12 mouse cellular contexts compared by ENCODE assay signal in the genomic region with DNA sequence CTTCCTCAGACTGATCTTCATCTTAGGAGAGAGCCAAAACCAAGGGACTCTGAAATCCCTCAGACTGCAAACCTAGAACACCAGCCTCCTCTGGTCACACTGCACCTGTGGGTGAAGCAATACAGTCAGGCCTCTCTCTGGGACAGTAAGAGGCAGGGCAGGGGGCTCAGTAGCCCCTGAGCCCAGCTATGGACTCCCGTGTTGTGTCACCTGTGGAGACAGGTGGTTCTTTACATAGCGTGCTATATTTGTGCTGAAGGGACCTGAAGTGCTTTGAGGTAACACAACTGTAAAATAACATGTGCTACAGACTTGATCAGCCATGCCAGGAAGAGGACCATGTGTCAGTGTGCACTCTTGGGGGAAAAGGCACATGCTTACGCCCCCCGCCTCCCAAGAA. TPM values are rescaled to one million over a fixed set of nuclear protein-coding genes. Genes with fewer than 3 reads are reported as not detected.
A peak's percentile ranks its signal among the peaks of the same experiment; 100 is the strongest.
DNase-seq lines count a peak whose midpoint lies in the region; ATAC-seq and TF ChIP-seq lines count a peak whose summit lies in the region.
"Had no signal": no experiment of that assay in that cellular context is flagged by ENCODE, and none has a peak within 500 bp of the region (broad histone marks: within the 10 kb centered on the region; RNA-seq: fewer than 3 reads in every experiment).

No protein-coding gene starts in this region.

- peaks cover 4% of the 10 kb centered on the region; the same call in 1 of the 2 replicates for H3K36me3 ChIP-seq in kidney, adult 2 months (ENCODE audit: control insufficient read depth, insufficient read depth, low read length)
- H3K36me3 ChIP-seq in midbrain, embryonic 15.5 days (replicated peaks): peaks cover 28% of the 10 kb centered on the region; the same call in 1 of the 2 replicates
- H3K36me3 ChIP-seq in midbrain, embryonic 14.5 days (ENCODE audit: control insufficient read depth, insufficient read depth, low read length): peaks cover 79% of the 10 kb centered on the region
- 0 out of 2 replicates have a peak, but pooled peaks cover 16% of the 10 kb centered on the region for H3K36me3 ChIP-seq in stomach, embryonic 16.5 days (ENCODE audit: control insufficient read depth, insufficient read depth, low read length)

- H3K4me2 ChIP-seq in midbrain, embryonic 15.5 days: no peak overlapping the region
- H3K4me2 ChIP-seq in midbrain, embryonic 14.5 days (ENCODE audit: low read length): no peak overlapping the region
- H3K4me2 ChIP-seq in stomach, embryonic 16.5 days (ENCODE audit: low read depth, low read length): no peak overlapping the region
- H3K4me2 ChIP-seq: liver, embryonic 13.5 days had no signal

- H3K27me3 ChIP-seq in cerebellum, adult 2 months (ENCODE audit: control insufficient read depth, insufficient read depth, low read length): no peaks in the 10 kb centered on the region
- no peaks in the 10 kb centered on the region for H3K27me3 ChIP-seq in kidney, adult 2 months (replicated peaks; ENCODE audit: control insufficient read depth, insufficient read depth, low read length)
- H3K27me3 ChIP-seq in midbrain, embryonic 15.5 days (replicated peaks): no peaks in the 10 kb centered on the region
- no peaks in the 10 kb centered on the region for H3K27me3 ChIP-seq in midbrain, embryonic 14.5 days (ENCODE audit: control insufficient read depth, insufficient read depth, low read length)
- no peaks in the 10 kb centered on the region for H3K27me3 ChIP-seq in stomach, embryonic 16.5 days (ENCODE audit: control insufficient read depth, insufficient read depth, low read length)
- H3K27me3 ChIP-seq: liver, embryonic 13.5 days had no signal

- no peak overlapping the region for H3K4me3 ChIP-seq in cerebellum, adult 2 months (replicated peaks; ENCODE audit: insufficient read depth, low read depth, low read length)
- H3K4me3 ChIP-seq in kidney, adult 2 months (ENCODE audit: insufficient read depth, low read depth, low read length): no peak overlapping the region
- no peak overlapping the region for H3K4me3 ChIP-seq in midbrain, embryonic 15.5 days
- no peak overlapping the region for H3K4me3 ChIP-seq in midbrain, embryonic 14.5 days (replicated peaks; ENCODE audit: low read depth, low read length)
- no peak overlapping the region for H3K4me3 ChIP-seq in stomach, embryonic 16.5 days (replicated peaks; ENCODE audit: low read length)
- H3K4me3 ChIP-seq: left cerebral cortex, adult 2 months; liver, embryonic 13.5 days; midbrain, embryonic 10.5 days had no signal

- ATAC-seq in midbrain, embryonic 15.5 days (replicated peaks): 0 out of 2 replicates have a peak, but pooled peaks have one; percentile 19
- ATAC-seq in midbrain, embryonic 14.5 days (ENCODE audit: low FRiP score, low TSS enrichment): no peak
- no peak for ATAC-seq in stomach, embryonic 16.5 days (ENCODE audit: insufficient read depth, low FRiP score)

- WGBS in cerebellum, adult 2 months: 83% methylated on average over 4 of the region's 4 CpGs
- WGBS in kidney, adult 2 months: 84% methylated on average over 4 of the region's 4 CpGs
- 97% methylated on average over 4 of the region's 4 CpGs for WGBS in midbrain, embryonic 15.5 days
- 96% methylated on average over 4 of the region's 4 CpGs for WGBS in midbrain, embryonic 14.5 days
- 90% methylated on average over 4 of the region's 4 CpGs for WGBS in stomach, embryonic 16.5 days

- H3K27ac ChIP-seq in cerebellum, adult 2 months (ENCODE audit: insufficient read depth, low read length): 0 out of 2 replicates have a peak overlapping the region, but pooled peaks have one; percentile 74
- H3K27ac ChIP-seq in kidney, adult 2 months (ENCODE audit: insufficient read depth, low read depth, low read length): peak overlapping the region; percentile 65; the same call in 1 of the 2 replicates
- no peak overlapping the region for H3K27ac ChIP-seq in midbrain, embryonic 15.5 days
- H3K27ac ChIP-seq in midbrain, embryonic 14.5 days (replicated peaks; ENCODE audit: low read depth, low read length): no peak overlapping the region
- peak overlapping the region; percentile 21; the same call in 1 of the 2 replicates for H3K27ac ChIP-seq in stomach, embryonic 16.5 days (ENCODE audit: low read length)
- H3K27ac ChIP-seq: left cerebral cortex, adult 2 months; midbrain, embryonic 10.5 days had no signal

- DNase-seq in cerebellum, adult 2 months: no peak
- DNase-seq in cerebellum, adult 9-11 months: no peak
- no peak for DNase-seq in kidney, adult 2 months
- no peak for DNase-seq in kidney, adult 18-20 months
- DNase-seq in midbrain, embryonic 14.5 days: no peak
- DNase-seq in embryo, embryonic 10.5 days (ENCODE audit: low spot score): no peak
- DNase-seq: liver, embryonic 13.5 days; right cerebral cortex, postnatal 4 days had no signal

- no peak for TF ChIP-seq POLR2A in cerebellum, adult 2 months (IDR thresholded peaks at IDR 0.05; ENCODE audit: borderline replicate concordance, insufficient read depth, low read length)
- no peak for TF ChIP-seq POLR2A in kidney, adult 2 months (IDR thresholded peaks at IDR 0.05; ENCODE audit: low read depth, low read length)

- peaks cover 45% of the 10 kb centered on the region for H3K4me1 ChIP-seq in cerebellum, adult 2 months (ENCODE audit: control insufficient read depth, insufficient read depth, low read length)
- H3K4me1 ChIP-seq in kidney, adult 2 months (ENCODE audit: control insufficient read depth, insufficient read depth, low read length): peaks cover 7% of the 10 kb centered on the region; the same call in 1 of the 2 replicates
- peaks cover 10% of the 10 kb centered on the region for H3K4me1 ChIP-seq in midbrain, embryonic 15.5 days
- H3K4me1 ChIP-seq in midbrain, embryonic 14.5 days (ENCODE audit: control insufficient read depth, insufficient read depth, low read length): peaks cover 10% of the 10 kb centered on the region; the same call in 1 of the 2 replicates
- H3K4me1 ChIP-seq in stomach, embryonic 16.5 days (ENCODE audit: control insufficient read depth, insufficient read depth, low read length): 0 out of 2 replicates have a peak, but pooled peaks cover 5% of the 10 kb centered on the region

- H3K9ac ChIP-seq in midbrain, embryonic 15.5 days: no peak overlapping the region
- no peak overlapping the region for H3K9ac ChIP-seq in midbrain, embryonic 14.5 days (replicated peaks; ENCODE audit: low read length)
- H3K9ac ChIP-seq in stomach, embryonic 16.5 days (ENCODE audit: low read length): no peak overlapping the region
- H3K9ac ChIP-seq: liver, embryonic 13.5 days had no signal

- no peak for TF ChIP-seq CTCF in cerebellum, adult 2 months (IDR thresholded peaks at IDR 0.05; ENCODE audit: borderline replicate concordance, insufficient read depth, low read depth, low read length)
- no peak for TF ChIP-seq CTCF in kidney, adult 2 months (conservative IDR thresholded peaks at IDR 0.05; ENCODE audit: insufficient read depth, insufficient read length, low read depth, low read length)

- no peaks in the 10 kb centered on the region for H3K9me3 ChIP-seq in midbrain, embryonic 15.5 days
- H3K9me3 ChIP-seq in midbrain, embryonic 14.5 days (ENCODE audit: control insufficient read depth, low read length): no peaks in the 10 kb centered on the region
- H3K9me3 ChIP-seq in stomach, embryonic 16.5 days (replicated peaks; ENCODE audit: control insufficient read depth, low read length): no peaks in the 10 kb centered on the region
- H3K9me3 ChIP-seq: liver, embryonic 13.5 days; midbrain, embryonic 10.5 days had no signal

RNA-seq across cellular contexts. Expression of a gene that starts 12.6 kb away (rescaled TPM):
- 6.1 and 7.6 TPM in 2 replicates for polyA plus RNA-seq in cerebellum, adult 2 months (2012; rRNA removed)
- 2.1 and 9.1 TPM in 2 replicates for polyA plus RNA-seq in kidney, adult 2 months (2012; rRNA removed)
- 2.9 and 4.6 TPM in 2 replicates for polyA plus RNA-seq in midbrain, embryonic 15.5 days (2015; fragmentation: Nextera tagmentation; extraction: Ambion mirVana)
- 2.1 and 2.6 TPM in 2 replicates for polyA plus RNA-seq in midbrain, embryonic 14.5 days (2014; fragmentation: Nextera tagmentation; extraction: Ambion mirVana)
- polyA plus RNA-seq in stomach, embryonic 16.5 days (2015; fragmentation: Nextera tagmentation; extraction: Ambion mirVana): 6.3 and 46.9 TPM in 2 replicates

RNA-seq across cellular contexts. Expression of a gene that starts 21.2 kb away (rescaled TPM):
- polyA plus RNA-seq in cerebellum, adult 2 months (2012; rRNA removed): 292 and 304 TPM in 2 replicates
- 244 and 277 TPM in 2 replicates for polyA plus RNA-seq in kidney, adult 2 months (2012; rRNA removed)
- 420 and 426 TPM in 2 replicates for polyA plus RNA-seq in midbrain, embryonic 15.5 days (2015; fragmentation: Nextera tagmentation; extraction: Ambion mirVana)
- polyA plus RNA-seq in midbrain, embryonic 14.5 days (2014; fragmentation: Nextera tagmentation; extraction: Ambion mirVana): 280 and 343 TPM in 2 replicates
- 289 and 291 TPM in 2 replicates for polyA plus RNA-seq in stomach, embryonic 16.5 days (2015; fragmentation: Nextera tagmentation; extraction: Ambion mirVana)

RNA-seq across cellular contexts. Expression of a gene that starts 22.1 kb away (rescaled TPM):
- 3.0 and 3.2 TPM in 2 replicates for polyA plus RNA-seq in cerebellum, adult 2 months (2012; rRNA removed)
- 34.2 and 38.8 TPM in 2 replicates for polyA plus RNA-seq in kidney, adult 2 months (2012; rRNA removed)
- polyA plus RNA-seq in midbrain, embryonic 15.5 days (2015; fragmentation: Nextera tagmentation; extraction: Ambion mirVana): 0.65 and 0.86 TPM in 2 replicates
- 0.12 and 0.24 TPM in 2 replicates for polyA plus RNA-seq in midbrain, embryonic 14.5 days (2014; fragmentation: Nextera tagmentation; extraction: Ambion mirVana)
- polyA plus RNA-seq in stomach, embryonic 16.5 days (2015; fragmentation: Nextera tagmentation; extraction: Ambion mirVana): 0.67 and 0.90 TPM in 2 replicates

RNA-seq across cellular contexts. Expression of a gene that starts 27.1 kb away (rescaled TPM):
- 8.6 and 9.6 TPM in 2 replicates for polyA plus RNA-seq in cerebellum, adult 2 months (2012; rRNA removed)
- polyA plus RNA-seq in kidney, adult 2 months (2012; rRNA removed): 41.5 and 46.8 TPM in 2 replicates
- 22.8 TPM in 2 replicates for polyA plus RNA-seq in midbrain, embryonic 15.5 days (2015; fragmentation: Nextera tagmentation; extraction: Ambion mirVana)
- 6.6 and 26.6 TPM in 2 replicates for polyA plus RNA-seq in midbrain, embryonic 14.5 days (2014; fragmentation: Nextera tagmentation; extraction: Ambion mirVana)
- polyA plus RNA-seq in stomach, embryonic 16.5 days (2015; fragmentation: Nextera tagmentation; extraction: Ambion mirVana): 37.7 and 41.9 TPM in 2 replicates

RNA-seq across cellular contexts. Expression of a gene that starts 55.6 kb away (rescaled TPM):
- polyA plus RNA-seq in cerebellum, adult 2 months (2012; rRNA removed): 6.5 and 7.8 TPM in 2 replicates
- polyA plus RNA-seq in kidney, adult 2 months (2012; rRNA removed): 7.3 and 7.5 TPM in 2 replicates
- 9.9 TPM in 2 replicates for polyA plus RNA-seq in midbrain, embryonic 15.5 days (2015; fragmentation: Nextera tagmentation; extraction: Ambion mirVana)
- polyA plus RNA-seq in midbrain, embryonic 14.5 days (2014; fragmentation: Nextera tagmentation; extraction: Ambion mirVana): 12.0 and 12.1 TPM in 2 replicates
- 9.5 and 12.7 TPM in 2 replicates for polyA plus RNA-seq in stomach, embryonic 16.5 days (2015; fragmentation: Nextera tagmentation; extraction: Ambion mirVana)

Comparison
In these comparisons a context has a peak if more than half of its experiments do, and no peak if none do; other contexts are left out.
1. H3K27ac ChIP-seq: peak in cerebellum, adult 2 months (single experiment), kidney, adult 2 months (single experiment) and stomach, embryonic 16.5 days (single experiment); none in midbrain, embryonic 15.5 days (single experiment) and midbrain, embryonic 14.5 days (single experiment).